Mouse (Mus musculus): Measurements from ENCODE around the gene P2rx7. TPM values are rescaled to one million over a fixed set of nuclear protein-coding genes. Genes with fewer than 3 reads are reported as not detected.
"Not testable (repeated sequence)": the region's sequence is repeated elsewhere in the genome, so short reads cannot be mapped to it uniquely, and the experiment has no call there.

Gene P2rx7
- polyA plus RNA-seq, 1 experiment: 18.9 TPM

DNA sequence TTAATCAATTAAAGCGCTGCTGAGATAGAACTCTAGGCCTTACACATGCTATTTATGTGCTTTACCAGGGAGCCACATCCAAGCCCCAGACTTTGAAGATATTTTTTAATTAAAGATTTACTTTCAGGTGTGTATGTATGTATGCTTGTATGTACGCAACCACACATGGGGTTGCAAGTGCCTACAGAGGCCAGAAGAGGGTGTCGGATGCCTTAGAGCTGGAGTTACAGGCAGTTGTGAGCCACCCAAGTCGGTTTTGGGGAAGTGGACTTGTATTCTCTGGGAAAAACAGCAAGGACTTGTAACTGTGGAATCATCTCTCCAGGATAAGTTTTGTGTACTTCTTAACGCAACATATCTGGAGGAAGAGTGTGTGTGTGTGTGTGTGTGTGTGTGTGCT lies 3.7 kb upstream of the P2rx7 start:
- TF ChIP-seq POLR2A (IDR thresholded peaks at IDR 0.05; ENCODE audit: extremely low read depth, insufficient read depth, low read length): no peak
- TF ChIP-seq CTCF (IDR thresholded peaks at IDR 0.05; ENCODE audit: extremely low read depth, insufficient read depth, low read length): no peak
- no peak overlapping the region for H3K4me3 ChIP-seq (ENCODE audit: insufficient read depth, low read length)

DNA sequence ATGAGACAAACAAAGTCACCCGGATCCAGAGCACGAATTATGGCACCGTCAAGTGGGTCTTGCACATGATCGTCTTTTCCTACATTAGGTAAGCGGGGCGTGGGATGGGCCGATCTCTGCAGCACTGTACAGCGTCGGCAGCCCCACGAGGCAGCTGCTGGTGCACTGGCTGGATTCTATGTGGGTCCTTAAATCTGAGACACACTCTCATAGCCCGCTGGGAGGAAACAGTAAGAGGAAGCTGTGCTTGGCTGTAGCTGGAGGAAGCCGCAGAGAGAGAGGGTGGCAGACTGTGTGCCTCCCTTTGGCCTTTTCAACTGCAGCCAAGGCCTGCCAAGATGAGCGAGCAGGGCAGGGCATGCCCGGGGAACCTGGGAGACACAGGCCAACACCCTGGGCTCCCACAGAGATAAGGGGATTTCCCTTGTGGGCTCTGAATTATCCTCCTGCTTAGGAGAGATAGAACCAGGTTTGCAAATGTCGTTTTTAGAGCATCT lies 448 bp downstream of the P2rx7 start:
- peak overlapping the region; percentile 36 for H3K27ac ChIP-seq (ENCODE audit: insufficient read depth, low read length)
- peaks cover 7% of the 10 kb centered on the region for H3K4me1 ChIP-seq (ENCODE audit: control insufficient read depth, insufficient read depth, low read length)
- H3K4me3 ChIP-seq (ENCODE audit: insufficient read depth, low read length): peak overlapping the region; percentile 49
- TF ChIP-seq POLR2A (IDR thresholded peaks at IDR 0.05; ENCODE audit: extremely low read depth, insufficient read depth, low read length): no peak
- TF ChIP-seq CTCF (IDR thresholded peaks at IDR 0.05; ENCODE audit: extremely low read depth, insufficient read depth, low read length): no peak

More for the DNA sequence above, 3.7 kb upstream of the P2rx7 start:
- 0 out of 2 replicates have a peak, but pooled peaks cover 1% of the 10 kb centered on the region for H3K4me1 ChIP-seq (ENCODE audit: control insufficient read depth, insufficient read depth, low read length)
- no peak overlapping the region for H3K27ac ChIP-seq (ENCODE audit: insufficient read depth, low read length)

DNA sequence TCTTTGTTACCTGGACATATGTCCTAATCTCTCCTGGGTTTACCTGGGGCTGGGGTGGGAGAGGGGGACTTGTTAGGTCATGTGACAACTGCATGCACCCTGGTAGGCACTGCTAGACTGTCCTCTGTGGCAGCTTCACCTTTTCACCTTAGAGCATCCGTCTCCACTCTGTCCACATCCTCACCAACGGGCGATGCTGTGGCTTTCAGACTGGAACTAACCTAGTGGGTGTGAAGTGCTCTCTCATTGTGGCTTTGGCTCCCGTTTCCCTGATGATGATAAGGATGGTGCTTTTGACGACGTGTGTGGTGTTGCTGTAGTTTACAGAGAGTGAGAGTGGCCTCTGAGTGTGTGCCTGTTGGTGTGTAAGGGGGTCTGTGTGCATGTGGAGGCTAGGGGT lies 1.6 kb downstream of the P2rx7 start:
- Histone ChIP-seq H3K27ac (ENCODE audit: insufficient read depth, low read length) (no peak overlapping the region), H3K4me1 (ENCODE audit: control insufficient read depth, insufficient read depth, low read length) (peaks cover 9% of the 10 kb centered on the region), H3K4me3 (ENCODE audit: insufficient read depth, low read length) (no peak overlapping the region)
- TF ChIP-seq CTCF (IDR thresholded peaks at IDR 0.05; ENCODE audit: extremely low read depth, insufficient read depth, low read length) (no peak), POLR2A (IDR thresholded peaks at IDR 0.05; ENCODE audit: extremely low read depth, insufficient read depth, low read length) (no peak)

DNA sequence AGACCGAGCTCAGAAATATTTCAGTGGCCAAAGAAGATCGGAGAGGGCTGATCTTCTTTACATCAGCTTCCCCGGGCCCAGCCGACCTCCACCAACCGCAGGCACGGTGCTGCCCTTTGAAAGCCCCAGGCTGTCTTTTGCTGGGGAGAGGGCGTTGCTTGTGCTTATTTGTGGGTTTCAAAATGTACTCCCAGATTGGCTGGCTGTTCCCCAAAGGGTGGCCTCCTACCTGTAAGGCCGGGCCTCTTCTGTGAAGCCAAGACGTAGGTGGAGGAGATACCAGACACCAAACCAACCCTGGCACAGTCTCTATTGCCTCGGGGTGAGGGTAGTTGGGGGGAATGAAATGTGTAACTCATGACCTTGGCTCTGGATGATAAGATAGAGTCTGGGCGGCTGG lies 2.3 kb downstream of the P2rx7 start:
- no peak for TF ChIP-seq CTCF (IDR thresholded peaks at IDR 0.05; ENCODE audit: extremely low read depth, insufficient read depth, low read length)
- no peak for TF ChIP-seq POLR2A (IDR thresholded peaks at IDR 0.05; ENCODE audit: extremely low read depth, insufficient read depth, low read length)
- H3K4me3 ChIP-seq (ENCODE audit: insufficient read depth, low read length): no peak overlapping the region
- no peak overlapping the region for H3K27ac ChIP-seq (ENCODE audit: insufficient read depth, low read length)
- peaks cover 9% of the 10 kb centered on the region for H3K4me1 ChIP-seq (ENCODE audit: control insufficient read depth, insufficient read depth, low read length)

DNA sequence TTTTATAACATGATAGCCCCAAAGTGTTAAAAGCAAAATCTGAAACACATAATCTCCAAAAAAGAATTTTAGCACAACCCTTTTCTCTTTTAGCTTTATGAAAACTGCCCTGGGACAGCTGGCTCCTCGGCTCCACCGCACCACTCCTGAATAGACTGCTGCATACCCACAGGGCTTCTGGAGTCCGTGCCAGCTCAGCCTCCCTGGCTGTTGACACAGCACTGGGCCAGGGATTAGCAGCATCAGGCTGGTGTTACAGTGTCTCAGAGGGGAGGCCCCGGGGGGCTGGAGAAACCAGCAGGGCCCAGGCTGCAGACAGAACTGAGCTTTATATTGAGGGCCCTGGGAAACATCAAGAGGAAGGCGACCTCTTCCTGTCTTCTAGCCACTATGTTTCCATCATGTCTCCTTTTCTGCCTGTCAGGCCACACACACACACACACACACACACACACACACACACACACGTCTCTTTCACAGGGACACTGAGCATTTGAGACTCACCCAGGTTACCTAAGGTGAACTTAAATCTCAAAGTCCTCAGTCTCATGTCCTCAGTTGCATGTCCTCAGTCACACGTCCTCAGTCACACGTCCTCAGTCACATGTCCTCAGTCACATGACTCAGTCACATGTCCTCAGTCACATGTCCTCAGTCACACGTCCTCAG lies 3.7 kb downstream of the P2rx7 start:
- Histone ChIP-seq H3K27ac (ENCODE audit: insufficient read depth, low read length) (no peak overlapping the region), H3K4me1 (ENCODE audit: control insufficient read depth, insufficient read depth, low read length) (peaks cover 9% of the 10 kb centered on the region), H3K4me3 (ENCODE audit: insufficient read depth, low read length) (no peak overlapping the region)
- TF ChIP-seq POLR2A (IDR thresholded peaks at IDR 0.05; ENCODE audit: extremely low read depth, insufficient read depth, low read length): no peak
- TF ChIP-seq CTCF (IDR thresholded peaks at IDR 0.05; ENCODE audit: extremely low read depth, insufficient read depth, low read length): no peak

DNA sequence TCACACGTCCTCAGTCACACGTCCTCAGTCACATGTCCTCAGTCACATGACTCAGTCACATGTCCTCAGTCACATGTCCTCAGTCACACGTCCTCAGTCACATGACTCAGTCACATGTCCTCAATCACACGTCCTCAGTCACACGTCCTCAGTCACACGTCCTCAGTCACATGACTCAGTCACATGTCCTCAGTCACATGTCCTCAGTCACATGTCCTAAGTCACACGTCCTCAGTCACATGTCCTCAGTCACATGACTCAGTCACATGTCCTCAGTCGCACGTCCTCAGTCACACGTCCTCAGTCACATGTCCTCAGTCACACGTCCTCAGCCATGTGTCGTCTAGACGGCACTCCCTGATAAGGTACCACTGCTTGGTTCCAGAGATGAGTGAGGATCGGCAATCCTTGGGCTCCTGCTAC lies 4.3 kb downstream of the P2rx7 start:
- H3K4me3 ChIP-seq (ENCODE audit: insufficient read depth, low read length); H3K27ac ChIP-seq (ENCODE audit: insufficient read depth, low read length): not testable (repeated sequence)
- H3K4me1 ChIP-seq (ENCODE audit: control insufficient read depth, insufficient read depth, low read length): peaks cover 11% of the 10 kb centered on the region

DNA sequence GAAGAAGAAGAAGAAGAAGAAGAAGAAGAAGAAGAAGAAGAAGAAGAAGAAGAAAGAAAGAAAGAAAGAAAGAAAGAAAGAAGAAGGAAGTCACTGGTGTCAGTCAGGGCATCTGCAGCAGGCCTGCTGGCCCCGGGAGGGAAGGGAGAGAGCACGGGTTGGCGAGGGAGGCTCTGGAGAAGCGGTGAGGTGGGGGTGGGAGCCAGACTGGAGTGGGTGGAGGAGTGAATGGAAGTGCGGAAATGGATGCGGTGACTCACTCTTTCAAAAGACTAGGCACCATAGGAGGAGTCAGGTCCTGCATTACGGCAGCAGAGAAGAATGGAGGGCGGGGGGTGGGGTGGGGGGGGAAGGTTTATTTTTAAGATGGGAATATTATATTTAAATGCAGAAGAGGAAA lies 5.6 kb downstream of the P2rx7 start:
- TF ChIP-seq POLR2A (IDR thresholded peaks at IDR 0.05; ENCODE audit: extremely low read depth, insufficient read depth, low read length): no peak
- TF ChIP-seq CTCF (IDR thresholded peaks at IDR 0.05; ENCODE audit: extremely low read depth, insufficient read depth, low read length): no peak
- Histone ChIP-seq H3K4me1 (ENCODE audit: control insufficient read depth, insufficient read depth, low read length) (peaks cover 16% of the 10 kb centered on the region), H3K27ac (ENCODE audit: insufficient read depth, low read length) (no peak overlapping the region), H3K4me3 (ENCODE audit: insufficient read depth, low read length) (no peak overlapping the region)

DNA sequence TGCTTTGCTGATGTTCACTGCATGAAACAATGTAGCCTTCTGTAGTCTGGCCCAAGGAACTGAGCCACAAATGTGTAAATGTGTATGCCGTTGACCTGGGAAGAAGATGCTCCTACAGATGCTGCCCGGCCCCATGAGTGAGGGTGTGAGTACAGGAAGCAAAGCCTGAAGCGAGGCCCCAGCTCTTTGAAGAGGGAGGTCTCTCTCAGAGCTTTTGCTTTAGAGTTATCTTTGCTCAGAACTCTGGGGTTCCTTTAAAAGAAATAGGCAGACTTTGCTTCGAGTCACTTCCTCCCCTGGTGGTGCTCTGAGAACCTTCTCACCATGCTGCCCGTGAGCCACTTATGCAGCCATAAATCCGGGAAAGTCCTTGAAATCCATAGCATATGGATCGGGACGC lies 6.4 kb downstream of the P2rx7 start:
- H3K27ac ChIP-seq (ENCODE audit: insufficient read depth, low read length): peak overlapping the region; percentile 4; the same call in 1 of the 2 replicates

DNA sequence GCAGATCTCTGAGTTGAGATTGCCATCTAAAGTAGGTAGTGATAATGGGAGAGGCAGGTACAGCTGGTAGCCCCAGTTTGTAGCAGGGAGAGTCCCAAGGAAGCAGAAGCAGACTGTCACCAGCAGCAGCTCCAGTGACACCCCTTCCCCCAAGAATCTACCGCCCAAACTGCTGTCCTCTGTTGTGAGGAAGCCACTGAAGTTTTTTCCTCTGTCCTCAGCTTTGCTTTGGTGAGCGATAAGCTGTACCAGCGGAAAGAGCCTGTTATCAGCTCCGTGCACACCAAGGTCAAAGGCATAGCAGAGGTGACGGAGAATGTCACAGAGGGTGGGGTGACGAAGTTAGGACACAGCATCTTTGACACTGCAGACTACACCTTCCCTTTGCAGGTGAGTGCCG lies 8.8 kb downstream of the P2rx7 start:
- TF ChIP-seq POLR2A (IDR thresholded peaks at IDR 0.05; ENCODE audit: extremely low read depth, insufficient read depth, low read length): no peak
- no peak for TF ChIP-seq CTCF (IDR thresholded peaks at IDR 0.05; ENCODE audit: extremely low read depth, insufficient read depth, low read length)
- Histone ChIP-seq H3K27ac (ENCODE audit: insufficient read depth, low read length) (0 out of 2 replicates have a peak overlapping the region, but pooled peaks have one; percentile 5), H3K4me3 (ENCODE audit: insufficient read depth, low read length) (no peak overlapping the region), H3K4me1 (ENCODE audit: control insufficient read depth, insufficient read depth, low read length) (peaks cover 16% of the 10 kb centered on the region)

More for the DNA sequence above, 6.4 kb downstream of the P2rx7 start:
- no peak for TF ChIP-seq CTCF (IDR thresholded peaks at IDR 0.05; ENCODE audit: extremely low read depth, insufficient read depth, low read length)
- no peak for TF ChIP-seq POLR2A (IDR thresholded peaks at IDR 0.05; ENCODE audit: extremely low read depth, insufficient read depth, low read length)
- Histone ChIP-seq H3K4me3 (ENCODE audit: insufficient read depth, low read length) (no peak overlapping the region), H3K4me1 (ENCODE audit: control insufficient read depth, insufficient read depth, low read length) (peaks cover 16% of the 10 kb centered on the region)

DNA sequence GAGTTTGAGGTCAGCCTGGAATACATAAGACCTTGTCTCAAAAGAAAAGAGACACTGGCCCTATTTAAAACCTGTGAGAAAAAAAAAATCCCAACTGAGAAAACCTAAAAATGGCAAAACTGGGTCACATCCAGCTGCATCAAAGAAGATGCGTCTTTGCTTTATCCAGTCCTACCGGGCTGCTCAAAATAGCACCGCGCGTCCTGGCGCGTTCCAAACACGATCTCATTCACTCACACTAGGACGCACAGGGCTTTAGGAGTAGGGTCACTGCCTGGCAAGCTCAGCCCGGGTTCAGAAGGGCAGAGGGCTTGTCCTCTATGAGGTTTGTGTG lies 9.4 kb downstream of the P2rx7 start:
- TF ChIP-seq POLR2A (IDR thresholded peaks at IDR 0.05; ENCODE audit: extremely low read depth, insufficient read depth, low read length): no peak
- TF ChIP-seq CTCF (IDR thresholded peaks at IDR 0.05; ENCODE audit: extremely low read depth, insufficient read depth, low read length): no peak
- H3K4me3 ChIP-seq (ENCODE audit: insufficient read depth, low read length): no peak overlapping the region
- H3K27ac ChIP-seq (ENCODE audit: insufficient read depth, low read length): peak overlapping the region; percentile 65
- peaks cover 16% of the 10 kb centered on the region for H3K4me1 ChIP-seq (ENCODE audit: control insufficient read depth, insufficient read depth, low read length)

Measured in cortical plate, adult 2 months (tissue).